Comparison of ENCODE assay signal across 29 mouse cellular contexts in genomic region chr4:104432150-104432549, GRCm38 (mm10).
A peak's percentile ranks its signal among the peaks of the same experiment; 100 is the strongest.
DNase-seq lines count a peak whose midpoint lies in the region; ATAC-seq lines count a peak whose summit lies in the region.
"Had no signal": no experiment of that assay in that cellular context is flagged by ENCODE, and none has a peak within 500 bp of the region (broad histone marks: within the 10 kb centered on the region; RNA-seq: fewer than 3 reads in every experiment).

No protein-coding gene starts in this region.

- ATAC-seq in midbrain, embryonic 13.5 days, result no peak
- ATAC-seq in midbrain, embryonic 16.5 days, result no peak
- ATAC-seq: forebrain, postnatal 0 days; intestine, embryonic 16.5 days; lung, postnatal 0 days had no signal

- H3K4me3 ChIP-seq in midbrain, embryonic 13.5 days (replicated peaks), result no peak overlapping the region
- H3K4me3 ChIP-seq in midbrain, embryonic 10.5 days, result no peak overlapping the region
- H3K4me3 ChIP-seq in midbrain, embryonic 16.5 days (ENCODE audit: low read depth, low read length), result no peak overlapping the region
- H3K4me3 ChIP-seq: heart, embryonic 10.5 days; heart, embryonic 15.5 days; limb, embryonic 10.5 days; limb, embryonic 15.5 days; liver, embryonic 13.5 days; neural tube, embryonic 15.5 days had no signal

- no peaks in the 10 kb centered on the region for H3K9me3 ChIP-seq in midbrain, embryonic 13.5 days
- no peaks in the 10 kb centered on the region for H3K9me3 ChIP-seq in midbrain, embryonic 10.5 days (replicated peaks)
- H3K9me3 ChIP-seq in midbrain, embryonic 16.5 days (replicated peaks; ENCODE audit: control insufficient read depth, low read length, poor library complexity, severe bottlenecking), result no peaks in the 10 kb centered on the region
- H3K9me3 ChIP-seq: heart, embryonic 10.5 days; heart, embryonic 15.5 days; limb, embryonic 10.5 days; limb, embryonic 15.5 days; liver, embryonic 13.5 days; neural tube, embryonic 15.5 days had no signal

- no peaks in the 10 kb centered on the region for H3K36me3 ChIP-seq in midbrain, embryonic 13.5 days
- no peaks in the 10 kb centered on the region for H3K36me3 ChIP-seq in midbrain, embryonic 10.5 days
- H3K36me3 ChIP-seq in midbrain, embryonic 16.5 days (ENCODE audit: control insufficient read depth, insufficient read depth, low read length), result no peaks in the 10 kb centered on the region
- H3K36me3 ChIP-seq: heart, embryonic 10.5 days; heart, embryonic 15.5 days; limb, embryonic 10.5 days; limb, embryonic 15.5 days; liver, embryonic 13.5 days; neural tube, embryonic 15.5 days had no signal

- intact Hi-C loops in heart, postnatal 10 days (cut with DNase I), result no loop called here

- peak; percentile 37 to 59 for DNase-seq in cerebellum, postnatal 14 days
- DNase-seq in cerebellum, adult 8-10 months, result no peak
- DNase-seq in heart, adult 11 months, result peak; percentile 62
- no peak for DNase-seq in heart, postnatal 10 days
- no peak for DNase-seq in midbrain, embryonic 10.5 days (ENCODE audit: low spot score)
- DNase-seq in right cerebral cortex, postnatal 10 days (ENCODE audit: low spot score in 2 of 2), result no peak
- DNase-seq: adrenal gland, postnatal 25 days; B cell, adult 2 months; forebrain, postnatal 0 days; gastrocnemius, postnatal 14 days; heart, postnatal 36 days; kidney, adult 8-10 months; kidney, postnatal 4 days; layer of hippocampus, adult 9-11 months; liver, embryonic 13.5 days; lung, adult 18-20 months; spleen, adult 18-20 months; thymus, postnatal 14 days had no signal

- H3K27ac ChIP-seq in midbrain, embryonic 13.5 days, result 0 out of 2 replicates have a peak overlapping the region, but pooled peaks have one; percentile 4
- no peak overlapping the region for H3K27ac ChIP-seq in midbrain, embryonic 10.5 days (replicated peaks)
- peak overlapping the region; percentile 11; the same call in 1 of the 2 replicates for H3K27ac ChIP-seq in midbrain, embryonic 16.5 days (ENCODE audit: low read length)
- H3K27ac ChIP-seq: heart, embryonic 10.5 days; heart, embryonic 15.5 days; kidney, postnatal 0 days; limb, embryonic 10.5 days; limb, embryonic 15.5 days; liver, embryonic 13.5 days; macrophage; neural tube, embryonic 15.5 days had no signal

- H3K27me3 ChIP-seq in midbrain, embryonic 13.5 days, result no peaks in the 10 kb centered on the region
- no peaks in the 10 kb centered on the region for H3K27me3 ChIP-seq in midbrain, embryonic 10.5 days (ENCODE audit: low read depth, poor library complexity, severe bottlenecking)
- no peaks in the 10 kb centered on the region for H3K27me3 ChIP-seq in midbrain, embryonic 16.5 days (ENCODE audit: control insufficient read depth, insufficient read depth, low read depth, low read length)
- H3K27me3 ChIP-seq: heart, embryonic 15.5 days; limb, embryonic 15.5 days; liver, embryonic 13.5 days; neural tube, embryonic 15.5 days had no signal

- H3K4me1 ChIP-seq in midbrain, embryonic 13.5 days (replicated peaks), result peaks cover 45% of the 10 kb centered on the region
- 0 out of 2 replicates have a peak, but pooled peaks cover 6% of the 10 kb centered on the region for H3K4me1 ChIP-seq in midbrain, embryonic 10.5 days
- peaks cover 21% of the 10 kb centered on the region; the same call in 1 of the 2 replicates for H3K4me1 ChIP-seq in midbrain, embryonic 16.5 days (ENCODE audit: control insufficient read depth, insufficient read depth, low read length)
- H3K4me1 ChIP-seq: heart, embryonic 15.5 days; limb, embryonic 15.5 days; liver, embryonic 13.5 days had no signal

- H3K4me2 ChIP-seq in midbrain, embryonic 13.5 days (replicated peaks), result no peak overlapping the region
- no peak overlapping the region for H3K4me2 ChIP-seq in midbrain, embryonic 16.5 days (ENCODE audit: low read length)
- H3K4me2 ChIP-seq: heart, embryonic 15.5 days; limb, embryonic 15.5 days; liver, embryonic 13.5 days; neural tube, embryonic 15.5 days had no signal

- WGBS in midbrain, embryonic 13.5 days, result 89% methylated on average over 11 of the region's 11 CpGs
- 89% methylated on average over 11 of the region's 11 CpGs for WGBS in midbrain, embryonic 10.5 days
- 78% methylated on average over 11 of the region's 11 CpGs for WGBS in midbrain, embryonic 16.5 days

- no peak overlapping the region for H3K9ac ChIP-seq in midbrain, embryonic 13.5 days (replicated peaks)
- no peak overlapping the region for H3K9ac ChIP-seq in midbrain, embryonic 16.5 days (ENCODE audit: low read depth, low read length)
- H3K9ac ChIP-seq: forebrain, postnatal 0 days; heart, embryonic 15.5 days; limb, embryonic 15.5 days; liver, embryonic 13.5 days; neural tube, embryonic 15.5 days had no signal

Comparison
In these comparisons a context has a peak if more than half of its experiments do, and no peak if none do; other contexts are left out.
1. DNase-seq: peak in cerebellum, postnatal 14 days (2 of 2) and heart, adult 11 months (single experiment); none in cerebellum, adult 8-10 months (single experiment), heart, postnatal 10 days (0 of 2), midbrain, embryonic 10.5 days (single experiment) and right cerebral cortex, postnatal 10 days (0 of 2).